Mouse (Mus musculus) MEL-GATA-1-ER (cell line): Measurements from ENCODE around the gene Ropn1l.

Experiments used
- DNase-seq: peaks from one replicate; pipeline ENCODE4 v3.0.0-alpha.2; 2012; ENCODE audit warnings: low read depth; ENCODE audit errors: extremely low read depth

Ropn1l gene

DNA sequence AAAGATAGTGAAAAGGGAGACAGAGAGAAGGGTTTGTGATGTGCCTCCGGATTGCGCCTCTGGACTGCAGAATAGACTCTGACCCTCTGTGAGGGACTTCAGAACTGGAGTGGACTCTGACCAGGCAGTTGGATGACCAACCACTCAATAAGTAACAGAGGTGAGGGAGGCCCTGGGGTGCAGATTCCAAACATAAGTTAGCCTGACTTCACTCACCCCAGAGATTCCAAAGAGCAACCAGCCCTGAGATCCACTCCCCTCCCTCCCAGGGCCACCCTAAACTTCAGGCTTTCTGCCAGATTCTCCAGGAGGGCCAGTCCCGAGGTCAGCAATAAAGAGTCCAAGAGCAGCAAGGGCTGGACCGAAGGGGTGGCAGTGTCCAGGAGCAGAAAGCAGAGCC is 46.0 kb downstream of the Ropn1l start:
- DNase-seq: no peak

DNA sequence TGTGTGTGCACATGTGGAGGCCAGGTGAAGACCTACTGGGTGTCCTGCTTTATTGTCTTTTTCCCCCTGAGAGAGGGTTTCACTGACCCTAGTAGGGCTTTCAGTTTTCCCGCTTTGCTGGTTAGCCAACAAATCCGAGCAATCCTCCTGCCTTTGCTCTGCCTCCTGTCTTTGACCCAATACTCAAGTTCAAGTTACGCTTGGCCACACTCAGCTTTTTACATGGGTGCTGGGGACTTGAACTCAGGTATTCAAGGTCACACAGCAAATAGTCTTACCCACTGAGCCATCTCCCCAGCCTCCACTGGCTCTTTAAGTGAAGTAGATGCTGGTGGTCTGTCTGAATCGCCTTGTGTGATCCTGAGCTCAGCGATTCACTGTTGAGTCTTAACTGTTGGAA is 46.7 kb downstream of the Ropn1l start:
- DNase-seq: no peak

DNA sequence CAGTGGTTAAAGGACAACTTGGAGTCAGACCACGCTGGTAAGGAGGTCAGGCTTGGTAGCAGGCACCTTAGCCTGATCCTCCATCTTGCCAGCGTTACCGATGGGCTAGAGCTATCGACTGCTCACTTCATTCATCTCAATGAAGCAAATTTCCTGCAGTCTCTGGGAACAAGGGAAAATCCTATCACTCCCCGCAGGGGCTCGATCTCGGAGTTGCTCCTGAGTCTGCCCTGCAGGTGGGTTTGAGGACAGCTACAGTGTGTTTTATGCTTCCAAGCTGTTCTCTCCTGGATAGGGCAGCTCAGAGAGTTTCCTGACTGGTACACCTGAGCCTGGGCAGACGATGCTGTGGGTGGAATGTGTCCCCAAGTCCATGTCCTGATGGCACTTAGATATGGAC is 49.2 kb downstream of the Ropn1l start:
- no peak for DNase-seq

DNA sequence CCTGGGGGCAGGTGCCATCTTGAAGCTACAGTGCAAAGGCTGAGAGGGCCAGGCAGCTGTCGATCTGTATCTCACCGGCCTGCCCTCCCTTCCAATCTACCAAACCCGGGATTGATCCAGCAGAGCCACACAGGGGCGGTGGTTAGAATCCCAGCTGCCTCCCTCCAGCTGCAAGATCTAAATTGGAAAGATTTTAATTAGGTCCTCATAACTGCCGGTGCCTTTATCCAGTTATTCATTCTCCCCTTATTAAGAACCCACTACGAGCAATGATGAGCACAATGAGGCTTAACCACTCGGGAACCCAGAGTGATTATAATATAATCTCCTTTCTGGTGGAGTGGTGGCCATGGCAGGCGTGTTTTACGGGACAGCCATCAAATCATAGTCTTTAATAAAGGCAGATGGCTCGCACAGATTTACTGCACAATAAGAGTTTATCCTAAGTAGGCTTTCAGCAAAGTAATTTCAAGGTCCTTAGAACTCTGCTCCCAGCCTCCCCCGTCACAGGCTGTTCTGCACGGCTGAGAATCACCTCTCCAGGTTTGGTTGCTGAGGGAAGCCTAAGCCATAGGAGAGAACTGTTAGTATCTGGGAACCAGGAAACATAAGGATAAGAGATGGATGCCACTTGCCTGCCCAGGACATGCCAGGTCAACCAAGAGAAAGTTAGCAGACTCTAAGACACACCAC is 51.2 kb downstream of the Ropn1l start:
- no peak for DNase-seq

DNA sequence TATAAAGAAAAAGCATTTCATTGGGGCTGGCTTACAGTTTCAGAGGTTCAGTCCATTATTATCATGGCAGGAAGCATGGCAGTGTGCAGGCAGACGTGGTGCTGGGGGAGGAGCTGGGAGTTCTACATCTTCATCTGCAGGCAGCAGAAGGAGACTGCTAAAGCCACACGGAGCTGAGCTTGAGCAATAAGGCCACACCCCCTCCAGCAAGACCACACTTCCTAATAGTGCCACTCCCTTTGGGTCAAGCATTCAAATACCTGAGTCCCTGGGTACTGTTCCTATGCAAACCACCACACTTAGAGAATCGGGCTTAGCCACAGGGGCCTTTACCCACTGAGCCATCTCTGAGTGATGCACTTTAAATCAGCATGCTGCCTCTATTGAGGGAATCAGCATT is 52.6 kb downstream of the Ropn1l start:
- no peak for DNase-seq

DNA sequence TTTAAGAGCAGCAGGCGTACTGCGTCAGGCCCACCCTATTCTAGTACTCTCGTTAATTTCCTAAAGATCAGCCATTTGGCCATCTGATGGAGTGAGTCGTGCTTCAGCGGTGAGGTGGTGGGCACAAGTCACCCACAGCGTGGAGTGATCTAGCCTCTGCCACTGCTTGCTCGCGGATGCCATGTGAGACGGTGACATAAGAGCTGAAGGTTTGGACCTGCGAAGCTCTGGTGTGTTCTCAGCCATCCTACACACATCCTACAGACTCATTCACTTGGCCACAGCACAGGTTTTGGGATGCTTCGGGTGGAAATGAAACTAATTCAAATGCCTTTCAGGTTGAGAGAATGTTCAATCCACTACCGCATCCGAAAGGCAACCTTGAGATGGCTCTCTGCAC is 54.8 kb downstream of the Ropn1l start:
- no peak for DNase-seq

DNA sequence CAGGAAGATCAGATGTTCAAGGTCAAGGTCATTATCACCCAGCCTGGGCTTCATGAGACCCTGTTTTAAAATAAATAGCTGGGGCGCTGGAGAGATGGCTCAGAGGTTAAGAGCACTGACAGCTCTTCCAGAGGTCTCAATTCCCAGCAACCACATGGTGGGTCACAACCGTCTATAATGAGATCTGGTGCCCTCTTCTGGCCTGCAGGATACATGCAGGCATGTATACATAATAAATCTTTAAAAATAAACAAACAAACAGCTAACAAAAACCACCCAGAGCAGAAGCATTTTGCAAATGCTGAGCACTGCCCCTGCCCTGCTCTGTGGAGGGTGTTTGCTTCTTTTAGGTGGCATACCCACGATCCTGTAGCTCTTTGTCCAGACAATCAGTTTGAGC is 56.2 kb downstream of the Ropn1l start:
- DNase-seq: no peak

DNA sequence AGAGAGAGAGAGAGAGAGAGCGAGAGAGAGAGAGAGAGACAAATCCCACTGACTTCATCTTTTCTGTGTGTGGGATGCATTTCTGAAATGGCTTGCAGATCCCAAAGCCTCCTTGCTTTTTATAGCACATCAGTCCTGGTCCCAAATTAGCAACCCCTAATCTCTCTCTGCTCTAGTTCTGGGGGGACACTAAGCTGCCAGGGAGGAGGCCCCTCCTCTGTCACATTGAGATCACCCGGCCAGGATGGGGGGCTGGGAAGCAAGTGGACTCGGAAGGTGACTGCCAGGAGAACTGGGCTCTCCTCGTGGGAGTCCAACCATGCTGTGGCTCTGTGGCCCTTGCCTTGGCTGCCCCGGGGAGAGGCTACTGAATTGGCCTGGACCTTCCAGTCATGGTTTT is 56.8 kb downstream of the Ropn1l start:
- DNase-seq: no peak

DNA sequence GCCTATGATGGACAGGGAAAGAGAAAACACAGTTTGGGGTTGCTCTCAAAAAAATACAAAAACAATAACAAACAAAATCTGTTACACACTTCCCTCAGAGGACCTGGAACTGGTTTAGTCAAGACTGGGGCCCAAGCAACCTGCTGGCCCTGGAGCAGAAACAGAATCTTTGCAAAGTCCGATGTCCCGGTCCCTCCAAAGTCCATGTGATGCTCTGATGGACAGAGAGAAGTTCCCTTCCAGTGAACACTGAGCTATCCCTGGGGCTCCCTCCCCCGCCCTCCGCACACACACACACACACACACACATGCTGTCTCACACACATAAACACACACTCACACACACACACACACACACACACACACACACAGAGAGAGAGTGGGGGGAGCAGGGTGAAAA is 57.6 kb downstream of the Ropn1l start:
- DNase-seq: no peak

DNA sequence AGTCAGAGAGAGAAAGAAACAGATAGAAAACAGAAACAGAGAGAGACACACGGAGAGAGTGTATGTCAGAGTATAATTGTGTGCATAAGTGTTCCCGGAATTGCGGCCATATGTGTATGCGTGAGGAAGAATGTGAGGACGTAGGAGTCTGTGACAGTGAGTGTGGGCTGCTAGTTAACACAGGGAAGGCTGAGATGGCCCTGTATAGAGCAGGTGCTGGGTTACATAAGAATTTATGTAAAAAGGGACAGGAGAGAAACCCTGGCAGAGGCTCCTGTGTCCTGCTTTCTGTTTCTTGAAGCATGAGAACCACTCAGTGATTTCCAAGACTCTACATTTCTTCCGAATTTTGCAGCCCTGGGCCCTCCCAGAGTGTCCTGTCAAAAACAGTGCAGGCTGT is 60.1 kb downstream of the Ropn1l start:
- no peak for DNase-seq

DNA sequence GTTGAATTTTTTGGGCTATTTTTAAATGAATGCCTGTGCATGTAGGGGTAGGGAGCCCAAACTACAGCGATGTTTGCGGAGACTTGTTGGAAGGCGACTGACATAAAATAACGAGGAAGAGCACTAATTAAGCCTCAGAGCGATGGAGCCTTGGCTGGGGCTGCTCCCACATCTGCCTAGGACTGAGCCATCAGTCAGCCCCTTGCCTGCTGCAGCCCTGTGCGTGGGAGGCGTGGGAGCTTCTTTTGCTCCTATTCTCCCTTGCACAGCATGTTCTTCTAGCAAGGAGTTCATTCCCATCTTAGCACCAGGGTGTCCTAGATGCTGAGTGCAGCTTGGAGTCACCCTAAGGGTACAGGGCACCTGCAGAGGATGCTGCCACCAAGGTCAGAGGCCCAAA is 60.8 kb downstream of the Ropn1l start:
- no peak for DNase-seq

DNA sequence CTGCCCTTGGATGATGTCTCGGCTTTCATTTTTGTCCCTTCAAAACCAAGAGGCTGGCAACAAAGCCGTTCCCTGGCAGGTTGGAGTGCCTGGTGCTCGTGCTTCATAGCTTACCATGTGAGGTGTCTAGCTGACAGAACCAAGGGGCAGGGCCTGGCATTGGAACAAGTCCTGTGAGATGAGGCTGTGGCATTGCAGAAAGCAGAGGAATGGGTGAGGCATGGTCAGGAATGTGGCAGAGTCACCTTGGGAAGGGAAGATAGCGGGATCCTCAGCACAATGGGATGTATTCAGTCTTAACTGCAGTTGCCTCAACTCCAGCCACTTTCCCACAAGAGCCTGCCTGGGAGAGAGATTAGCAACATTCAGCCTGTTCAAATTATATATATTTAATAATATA is 61.4 kb downstream of the Ropn1l start:
- no peak for DNase-seq
